Mouse (Mus musculus): ENCODE measurements around the gene Rhoh. TPM values are rescaled to one million over a fixed set of nuclear protein-coding genes. Genes with fewer than 3 reads are reported as not detected.

The Rhoh gene
- total and polyA plus RNA-seq, 3 experiments = 12.1 to 22.1 (median 18.9) TPM

- no peak for DNase-seq (ENCODE audit: extremely low read depth)
Observed at GRCm38 (mm10) chr5:65891251-65891826, 30.3 kb downstream of the Rhoh start.

DNA sequence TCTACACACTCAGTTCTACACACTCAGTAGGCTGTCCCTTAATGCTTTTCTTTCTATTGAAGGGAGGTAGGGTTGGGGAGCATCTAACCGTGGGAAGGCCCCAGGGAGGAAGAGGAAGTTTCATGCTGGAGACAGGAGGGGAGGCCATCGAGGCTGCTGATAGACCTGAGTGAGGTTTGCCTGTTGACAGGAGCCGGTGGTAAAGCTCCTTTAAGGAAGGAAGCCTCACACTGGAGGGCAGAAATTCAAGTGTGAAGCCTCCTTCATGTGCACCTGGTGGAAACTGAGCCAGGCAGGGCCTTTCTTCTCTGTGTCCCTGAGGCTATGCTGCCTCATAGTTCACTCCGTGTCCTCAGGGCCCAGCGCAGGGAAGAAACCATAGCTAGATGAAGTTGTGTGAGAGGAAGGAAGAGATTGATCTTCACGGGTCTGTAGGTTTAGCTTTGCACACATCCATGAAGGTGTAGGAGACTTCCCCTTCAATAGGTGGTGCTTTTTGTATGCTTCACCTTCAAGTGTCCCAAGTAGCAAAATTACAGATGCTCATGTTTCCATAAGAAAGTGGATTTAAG is 34.2 kb downstream of the Rhoh start:
- peaks cover 25 to 57% of the 10 kb centered on the region in 2 experiments for H3K36me3 ChIP-seq (replicated peaks in 1 of 2; ENCODE audit: control insufficient read depth in 1 of 2, insufficient read depth in 1 of 2, low read length in 1 of 2)
- no peak overlapping the region for H3K4me2 ChIP-seq (ENCODE audit: insufficient read depth, low read depth, poor library complexity, severe bottlenecking)
- TF ChIP-seq GABPA (IDR thresholded peaks at IDR 0.05; ENCODE audit: insufficient replicate concordance, low read depth, low read length) (no peak), SMC3 (IDR thresholded peaks at IDR 0.05; ENCODE audit: low read depth, low read length) (no peak), RAD21 (IDR thresholded peaks at IDR 0.05; ENCODE audit: low read depth, low read length) (no peak), BHLHE40 (IDR thresholded peaks at IDR 0.05; ENCODE audit: low read depth, low read length) (no peak), CHD2 (IDR thresholded peaks at IDR 0.05; ENCODE audit: low read length) (no peak), POLR2A (IDR thresholded peaks at IDR 0.05; ENCODE audit: low read depth, low read length) (no peak), EP300 (IDR thresholded peaks at IDR 0.05; ENCODE audit: low read length) (no peak)
- in situ Hi-C loops (cut with MboI; ENCODE audit: low pct_ligation_motif_present, low pct_unique_long_range_greater_than_20kb, low sequenced_read_pairs) = no loop called here
- peaks cover 5% of the 10 kb centered on the region; the same call in 1 of the 2 replicates for H3K79me2 ChIP-seq (replicated peaks; ENCODE audit: control insufficient read depth, extremely low read depth, insufficient read depth, poor library complexity, severe bottlenecking)
- no peak overlapping the region for H3K27ac ChIP-seq (ENCODE audit: insufficient read depth, low read depth)
- H3K9ac ChIP-seq (ENCODE audit: insufficient read depth, low read depth) = no peak overlapping the region
- no peaks in the 10 kb centered on the region for H3K27me3 ChIP-seq (replicated peaks)
- H3K4me3 ChIP-seq (replicated peaks in 1 of 3; ENCODE audit: low read depth in 2 of 3, low read length in 2 of 3, poor library complexity in 1 of 3) = no peak overlapping the region
- peaks cover 2 to 57% of the 10 kb centered on the region in 2 experiments; a peak in 3 of 4 replicates for H3K4me1 ChIP-seq (ENCODE audit: control insufficient read depth in 1 of 2, insufficient read depth in 2 of 2)
- no peak for DNase-seq (ENCODE audit: extremely low read depth)
- no peaks in the 10 kb centered on the region for H3K9me3 ChIP-seq (replicated peaks; ENCODE audit: low read length)
- dilution Hi-C loops (cut with MboI; ENCODE audit: extremely low pct_ligation_motif_present, extremely low pct_unique_long_range_greater_than_20kb, low sequenced_read_pairs) = no loop called here

More at GRCm38 (mm10) chr5:65891251-65891826, 30.3 kb downstream of the Rhoh start:
- TF ChIP-seq TCF12 (IDR thresholded peaks at IDR 0.05; ENCODE audit: low read depth, low read length) (no peak), ZC3H11A (IDR thresholded peaks at IDR 0.05; ENCODE audit: low read depth, low read length) (no peak), MAFK (IDR thresholded peaks at IDR 0.05; ENCODE audit: insufficient replicate concordance, low read length) (no peak), CHD1 (IDR thresholded peaks at IDR 0.05; ENCODE audit: low read depth, low read length) (no peak), ETS1 (conservative IDR thresholded peaks at IDR 0.05; ENCODE audit: low read depth, low read length) (no peak)
- Histone ChIP-seq H3K9ac (ENCODE audit: insufficient read depth, low read depth) (no peak overlapping the region), H3K4me3 (replicated peaks in 1 of 3; ENCODE audit: low read depth in 2 of 3, low read length in 2 of 3, poor library complexity in 1 of 3) (no peak overlapping the region), H3K4me2 (ENCODE audit: insufficient read depth, low read depth, poor library complexity, severe bottlenecking) (no peak overlapping the region), H3K9me3 (replicated peaks; ENCODE audit: low read length) (no peaks in the 10 kb centered on the region), H3K4me1 (ENCODE audit: control insufficient read depth in 1 of 2, insufficient read depth in 2 of 2) (peaks cover 7 to 64% of the 10 kb centered on the region in 2 experiments), H3K79me2 (replicated peaks; ENCODE audit: control insufficient read depth, extremely low read depth, insufficient read depth, poor library complexity, severe bottlenecking) (peaks cover 24% of the 10 kb centered on the region), H3K36me3 (replicated peaks in 1 of 2; ENCODE audit: control insufficient read depth in 1 of 2, insufficient read depth in 1 of 2, low read length in 1 of 2) (peaks cover 29 to 80% of the 10 kb centered on the region in 2 experiments), H3K27ac (ENCODE audit: insufficient read depth, low read depth) (no peak overlapping the region), H3K27me3 (replicated peaks) (no peaks in the 10 kb centered on the region)
- in situ Hi-C loops (cut with MboI; ENCODE audit: low pct_ligation_motif_present, low pct_unique_long_range_greater_than_20kb, low sequenced_read_pairs) (no loop called here), dilution Hi-C loops (cut with MboI; ENCODE audit: extremely low pct_ligation_motif_present, extremely low pct_unique_long_range_greater_than_20kb, low sequenced_read_pairs) (no loop called here)

- Histone ChIP-seq H3K9ac (ENCODE audit: insufficient read depth, low read depth) (no peak overlapping the region), H3K79me2 (replicated peaks; ENCODE audit: control insufficient read depth, extremely low read depth, insufficient read depth, poor library complexity, severe bottlenecking) (peaks cover 3% of the 10 kb centered on the region; the same call in 1 of the 2 replicates), H3K4me1 (ENCODE audit: control insufficient read depth in 1 of 2, insufficient read depth in 2 of 2) (peaks cover 2 to 53% of the 10 kb centered on the region in 2 experiments; a peak in 3 of 4 replicates), H3K4me2 (ENCODE audit: insufficient read depth, low read depth, poor library complexity, severe bottlenecking) (no peak overlapping the region), H3K4me3 (replicated peaks in 1 of 3; ENCODE audit: low read depth in 2 of 3, low read length in 2 of 3, poor library complexity in 1 of 3) (no peak overlapping the region), H3K36me3 (replicated peaks in 1 of 2; ENCODE audit: control insufficient read depth in 1 of 2, insufficient read depth in 1 of 2, low read length in 1 of 2) (peaks cover 25 to 51% of the 10 kb centered on the region in 2 experiments), H3K9me3 (replicated peaks; ENCODE audit: low read length) (no peaks in the 10 kb centered on the region), H3K27ac (ENCODE audit: insufficient read depth, low read depth) (no peak overlapping the region), H3K27me3 (replicated peaks) (no peaks in the 10 kb centered on the region)
- no peak for DNase-seq (ENCODE audit: extremely low read depth)
- dilution Hi-C loops (cut with MboI; ENCODE audit: extremely low pct_ligation_motif_present, extremely low pct_unique_long_range_greater_than_20kb, low sequenced_read_pairs) = no loop called here
- in situ Hi-C loops (cut with MboI; ENCODE audit: low pct_ligation_motif_present, low pct_unique_long_range_greater_than_20kb, low sequenced_read_pairs) = no loop called here
- no peak for TF ChIP-seq CHD1 (IDR thresholded peaks at IDR 0.05; ENCODE audit: low read depth, low read length)
- TF ChIP-seq ZKSCAN1 (IDR thresholded peaks at IDR 0.05; ENCODE audit: borderline replicate concordance, low read depth, low read length) = no peak
- TF ChIP-seq MAZ (IDR thresholded peaks at IDR 0.05; ENCODE audit: low read depth, low read length) = no peak
- TF ChIP-seq NELFE (IDR thresholded peaks at IDR 0.05; ENCODE audit: low read depth, low read length) = no peak
- no peak for TF ChIP-seq MEF2A (IDR thresholded peaks at IDR 0.05; ENCODE audit: borderline replicate concordance, low read depth, low read length)
- no peak for TF ChIP-seq ZMIZ1 (IDR thresholded peaks at IDR 0.05; ENCODE audit: low read depth, low read length)
Observed at GRCm38 (mm10) chr5:65895764-65896163, 34.8 kb downstream of the Rhoh start.

All from CH12.LX (cell line).